Mouse (Mus musculus): ENCODE results near the gene Cdca5.

DNA sequence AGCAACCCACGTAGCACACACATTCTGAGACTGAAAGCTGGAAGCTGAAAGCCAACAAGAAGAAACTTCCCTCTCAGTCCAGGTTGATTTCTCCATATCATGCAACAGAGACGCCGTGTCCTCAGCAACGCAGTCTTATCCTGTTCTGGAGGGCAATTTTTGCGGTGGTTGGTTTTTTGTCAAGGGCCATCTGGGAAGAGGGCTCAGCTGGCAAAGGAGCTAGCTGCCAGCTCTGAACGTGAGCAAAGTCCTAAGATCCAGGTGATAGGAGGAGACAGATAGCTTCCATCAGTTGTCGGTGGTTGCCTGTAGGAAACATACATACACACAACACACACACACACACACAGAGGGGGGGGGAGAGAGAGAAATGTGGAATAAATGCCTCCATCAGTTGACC, 46.5 kb upstream of the Cdca5 start:
- no peak for TF ChIP-seq MAX (IDR thresholded peaks at IDR 0.05)
- no peak for TF ChIP-seq USF1 (IDR thresholded peaks at IDR 0.05; ENCODE audit: low read depth)
- no peak for TF ChIP-seq CTCF (IDR thresholded peaks at IDR 0.05; ENCODE audit: control insufficient read depth, insufficient read depth, insufficient read length)
- no peak for TF ChIP-seq MYOG (IDR thresholded peaks at IDR 0.05; ENCODE audit: control insufficient read depth, extremely low read depth, insufficient read length)
- no peak for TF ChIP-seq MYOD1 (IDR thresholded peaks at IDR 0.05; ENCODE audit: control insufficient read depth, insufficient read length, low read depth)
- no peak for TF ChIP-seq CEBPB (IDR thresholded peaks at IDR 0.05; ENCODE audit: low read depth)
- TF ChIP-seq FOSL1 (IDR thresholded peaks at IDR 0.05; ENCODE audit: insufficient read depth, low read length, poor library complexity, severe bottlenecking), result no peak

All from C2C12 (cell line).